Mouse (Mus musculus) right cerebral cortex, postnatal 4 days (tissue): ENCODE data around the gene Cfap73.

Experiments
- DNase-seq: peaks from one replicate; pipeline ENCODE4 v3.0.0-alpha.2; 2022

The Cfap73 gene

GRCm38 (mm10) chr5:120647361-120647760, 13.3 kb upstream of the Cfap73 start:
- DNase-seq: no peak

GRCm38 (mm10) chr5:120645851-120646250, 11.8 kb upstream of the Cfap73 start:
- DNase-seq: no peak

GRCm38 (mm10) chr5:120644227-120644626, 10.2 kb upstream of the Cfap73 start:
- no peak for DNase-seq

GRCm38 (mm10) chr5:120643365-120644085, 9.5 kb upstream of the Cfap73 start:
- no peak for DNase-seq

- DNase-seq: no peak
Measured at GRCm38 (mm10) chr5:120640094-120640493, 6.1 kb upstream of the Cfap73 start.

- DNase-seq: no peak
Measured at GRCm38 (mm10) chr5:120635633-120636032, 1.6 kb upstream of the Cfap73 start.

- no peak for DNase-seq
Measured at GRCm38 (mm10) chr5:120634860-120635259, 825 bp upstream of the Cfap73 start.

GRCm38 (mm10) chr5:120631892-120632291, 2.1 kb downstream of the Cfap73 start:
- no peak for DNase-seq

- DNase-seq: no peak
Measured at GRCm38 (mm10) chr5:120631128-120631527, 2.9 kb downstream of the Cfap73 start.

GRCm38 (mm10) chr5:120628624-120629023, 5.4 kb downstream of the Cfap73 start:
- no peak for DNase-seq

- DNase-seq: no peak
Measured at GRCm38 (mm10) chr5:120627515-120628300, 6.3 kb downstream of the Cfap73 start.

GRCm38 (mm10) chr5:120626399-120626798, 7.6 kb downstream of the Cfap73 start:
- DNase-seq: no peak

GRCm38 (mm10) chr5:120624427-120624826, 9.6 kb downstream of the Cfap73 start:
- DNase-seq: no peak

GRCm38 (mm10) chr5:120622198-120622851, 11.7 kb downstream of the Cfap73 start:
- no peak for DNase-seq

- no peak for DNase-seq
Measured at GRCm38 (mm10) chr5:120621846-120622197, 12.2 kb downstream of the Cfap73 start.

GRCm38 (mm10) chr5:120621078-120621765, 12.8 kb downstream of the Cfap73 start:
- no peak for DNase-seq

GRCm38 (mm10) chr5:120620375-120621077, 13.5 kb downstream of the Cfap73 start:
- peak; percentile 92 for DNase-seq

GRCm38 (mm10) chr5:120619201-120619600, 14.8 kb downstream of the Cfap73 start:
- peak; percentile 85 for DNase-seq

- DNase-seq: no peak
Measured at GRCm38 (mm10) chr5:120618778-120619177, 15.3 kb downstream of the Cfap73 start.

GRCm38 (mm10) chr5:120615903-120616302, 18.1 kb downstream of the Cfap73 start:
- peak; percentile 65 for DNase-seq

- peak; percentile 100 for DNase-seq
Measured at GRCm38 (mm10) chr5:120612822-120613604, 21.0 kb downstream of the Cfap73 start.

- DNase-seq: peak; percentile 98
Measured at GRCm38 (mm10) chr5:120612442-120612821, 21.6 kb downstream of the Cfap73 start, which contains the start of the genes Rita1 and Ddx54. TSS of gene Rita1 (minus strand) at chr5:120612589. TSS of gene Ddx54 (plus strand) at chr5:120612739.
